Comparison of ENCODE assay signal across 8 mouse cellular contexts in genomic region chr1:191445831-191446258, GRCm38 (mm10). TPM values are rescaled to one million over a fixed set of nuclear protein-coding genes. Genes with fewer than 3 reads are reported as not detected.
A peak's percentile ranks its signal among the peaks of the same experiment; 100 is the strongest.
DNase-seq lines count a peak whose midpoint lies in the region; ATAC-seq and TF ChIP-seq lines count a peak whose summit lies in the region.

No protein-coding gene starts in this region.

- TF ChIP-seq POLR2A in cerebellum, adult 2 months (IDR thresholded peaks at IDR 0.05; ENCODE audit: borderline replicate concordance, insufficient read depth, low read length) = no peak

- 75% methylated on average over 9 of the region's 9 CpGs for WGBS in midbrain, embryonic 15.5 days
- 81% methylated on average over 9 of the region's 9 CpGs for WGBS in cerebellum, adult 2 months

- no peak for TF ChIP-seq CTCF in cerebellum, adult 2 months (IDR thresholded peaks at IDR 0.05; ENCODE audit: borderline replicate concordance, insufficient read depth, low read depth, low read length)

- no peak overlapping the region for H3K4me3 ChIP-seq in midbrain, embryonic 15.5 days
- no peak overlapping the region for H3K4me3 ChIP-seq in cerebellum, adult 2 months (replicated peaks; ENCODE audit: insufficient read depth, low read depth, low read length)

- H3K9me3 ChIP-seq in midbrain, embryonic 15.5 days = no peaks in the 10 kb centered on the region

- no peak for ATAC-seq in midbrain, embryonic 15.5 days (replicated peaks)

- no peak overlapping the region for H3K9ac ChIP-seq in midbrain, embryonic 15.5 days

- H3K27ac ChIP-seq in midbrain, embryonic 15.5 days = no peak overlapping the region
- no peak overlapping the region for H3K27ac ChIP-seq in cerebellum, adult 2 months (ENCODE audit: insufficient read depth, low read length)

- no peak overlapping the region for H3K4me2 ChIP-seq in midbrain, embryonic 15.5 days

- peak; percentile 42 for DNase-seq in ZHBTc4 (ENCODE audit: low read depth, low spot score)
- DNase-seq in kidney, adult 9 months = peak; percentile 63
- DNase-seq in lung, postnatal 14 days = peak; percentile 61
- DNase-seq in thymus, adult 18-20 months = peak; percentile 62 to 78
- no peak for DNase-seq in adrenal gland, adult (ENCODE audit: inconsistent age in 2 of 2, low spot score in 1 of 2)
- DNase-seq in heart, postnatal 36 days = no peak
- no peak for DNase-seq in cerebellum, adult 2 months

- H3K36me3 ChIP-seq in midbrain, embryonic 15.5 days (replicated peaks) = no peaks in the 10 kb centered on the region

- intact Hi-C loops in heart, postnatal 36 days (cut with DNase I) = no loop called here

- H3K4me1 ChIP-seq in midbrain, embryonic 15.5 days = no peaks in the 10 kb centered on the region
- no peaks in the 10 kb centered on the region for H3K4me1 ChIP-seq in cerebellum, adult 2 months (ENCODE audit: control insufficient read depth, insufficient read depth, low read length)

- no peaks in the 10 kb centered on the region for H3K27me3 ChIP-seq in midbrain, embryonic 15.5 days (replicated peaks)
- no peaks in the 10 kb centered on the region; the same call in 1 of the 2 replicates for H3K27me3 ChIP-seq in cerebellum, adult 2 months (ENCODE audit: control insufficient read depth, insufficient read depth, low read length)

RNA-seq across cellular contexts. Expression of gene Ppp2r5a, which starts 42.8 kb away (rescaled TPM):
- 100 to 1,000 TPM in 1 of 2 experiments, 10 to 100 TPM in 1; 97.7 to 101 TPM for total RNA-seq in heart, postnatal 36 days (2021)
- polyA plus RNA-seq in midbrain, embryonic 15.5 days (2015; fragmentation: Nextera tagmentation; extraction: Ambion mirVana) = 8.3 and 9.4 TPM in 2 replicates
- 41.1 and 44.7 TPM in 2 replicates for polyA plus RNA-seq in cerebellum, adult 2 months (2012; rRNA removed)

Comparison
In these comparisons a context has a peak if more than half of its experiments do, and no peak if none do; other contexts are left out.
1. DNase-seq: peak in ZHBTc4 (single experiment), kidney, adult 9 months (single experiment), lung, postnatal 14 days (single experiment) and thymus, adult 18-20 months (2 of 2); none in adrenal gland, adult (0 of 2), heart, postnatal 36 days (0 of 2) and cerebellum, adult 2 months (0 of 2).